Mouse (Mus musculus): ENCODE results near the gene Olfr1034. TPM values are rescaled to one million over a fixed set of nuclear protein-coding genes. Genes with fewer than 3 reads are reported as not detected.
"Not testable (repeated sequence)": the region's sequence is repeated elsewhere in the genome, so short reads cannot be mapped to it uniquely, and the experiment has no call there.

Olfr1034 gene
- polyA plus RNA-seq, 1 experiment from 2014 or later: 0.12 TPM

GRCm38 (mm10) chr2:86080478-86080877, 34.8 kb downstream of the Olfr1034 start:
- 89% methylated on average over 1 of the region's 1 CpGs for WGBS

GRCm38 (mm10) chr2:86087285-86087684, 41.6 kb downstream of the Olfr1034 start, which contains the start of gene Olfr1037:
Olfr1037 (minus strand) TSS chr2:86087385.
- WGBS: 85% methylated on average over 2 of the region's 2 CpGs
- ATAC-seq (ENCODE audit: insufficient number of reproducible peaks, insufficient read depth, low FRiP score, low read depth): no peak
- Histone ChIP-seq H3K27me3 (ENCODE audit: control insufficient read depth, insufficient read depth, low read length) (no peaks in the 10 kb centered on the region), H3K4me3 (ENCODE audit: control insufficient read depth in 1 of 2, insufficient read depth in 1 of 2, low read depth in 1 of 2, low read length in 2 of 2) (no peak within 1 kb of the TSS), H3K4me2 (ENCODE audit: low read length) (no peak within 1 kb of the TSS), H3K36me3 (ENCODE audit: control insufficient read depth, insufficient read depth, low read length) (no peaks in the 10 kb centered on the region), H3K9ac (ENCODE audit: low read length) (no peak within 1 kb of the TSS), H3K9me3 (ENCODE audit: control insufficient read depth, low read length) (no peaks in the 10 kb centered on the region), H3K27ac (replicated peaks in 1 of 2; ENCODE audit: control insufficient read depth in 1 of 2, insufficient read depth in 1 of 2, low read depth in 2 of 2, low read length in 2 of 2) (no peak within 1 kb of the TSS), H3K4me1 (ENCODE audit: control insufficient read depth in 2 of 2, insufficient read depth in 2 of 2, low read length in 2 of 2) (no peaks in the 10 kb centered on the region)

More at GRCm38 (mm10) chr2:86080478-86080877, 34.8 kb downstream of the Olfr1034 start:
- not testable (repeated sequence) for H3K4me1 ChIP-seq (ENCODE audit: control insufficient read depth in 2 of 2, insufficient read depth in 2 of 2, low read length in 2 of 2); H3K4me3 ChIP-seq (ENCODE audit: control insufficient read depth in 1 of 2, insufficient read depth in 1 of 2, low read depth in 1 of 2, low read length in 2 of 2); H3K27ac ChIP-seq (replicated peaks in 1 of 2; ENCODE audit: control insufficient read depth in 1 of 2, insufficient read depth in 1 of 2, low read depth in 2 of 2, low read length in 2 of 2); H3K4me2 ChIP-seq (ENCODE audit: low read length); H3K9me3 ChIP-seq (ENCODE audit: control insufficient read depth, low read length); ATAC-seq (ENCODE audit: insufficient number of reproducible peaks, insufficient read depth, low FRiP score, low read depth); H3K27me3 ChIP-seq (ENCODE audit: control insufficient read depth, insufficient read depth, low read length); H3K9ac ChIP-seq (ENCODE audit: low read length); H3K36me3 ChIP-seq (ENCODE audit: control insufficient read depth, insufficient read depth, low read length)

Other genes with a start within 250 kb of the Olfr1034 start
- not detected in 2 replicates for gene Olfr1016, start 243.3 kb upstream of the Olfr1034 start, polyA plus RNA-seq (2014; fragmentation: Nextera tagmentation; extraction: Ambion mirVana)
- not detected in 2 replicates for gene Olfr1018, start 227.4 kb upstream of the Olfr1034 start, polyA plus RNA-seq (2014; fragmentation: Nextera tagmentation; extraction: Ambion mirVana)
- gene Olfr1019, start 200.4 kb upstream of the Olfr1034 start, polyA plus RNA-seq (2014; fragmentation: Nextera tagmentation; extraction: Ambion mirVana): not detected in 2 replicates
- gene Olfr1020, start 198.8 kb upstream of the Olfr1034 start, polyA plus RNA-seq (2014; fragmentation: Nextera tagmentation; extraction: Ambion mirVana): not detected in 2 replicates
- not detected in 2 replicates for gene Olfr1022, start 177.3 kb upstream of the Olfr1034 start, polyA plus RNA-seq (2014; fragmentation: Nextera tagmentation; extraction: Ambion mirVana)
- not detected in 2 replicates for gene Olfr1023, start 160.2 kb upstream of the Olfr1034 start, polyA plus RNA-seq (2014; fragmentation: Nextera tagmentation; extraction: Ambion mirVana)
- gene Olfr1024, start 140.8 kb upstream of the Olfr1034 start, polyA plus RNA-seq (2014; fragmentation: Nextera tagmentation; extraction: Ambion mirVana): not detected in 2 replicates
- gene Olfr1025-ps1, start 130.7 kb upstream of the Olfr1034 start, polyA plus RNA-seq (2014; fragmentation: Nextera tagmentation; extraction: Ambion mirVana): not detected in 2 replicates
- not detected in 2 replicates for gene Olfr1026, start 124.3 kb upstream of the Olfr1034 start, polyA plus RNA-seq (2014; fragmentation: Nextera tagmentation; extraction: Ambion mirVana)
- gene Olfr1028, start 95.4 kb upstream of the Olfr1034 start, polyA plus RNA-seq (2014; fragmentation: Nextera tagmentation; extraction: Ambion mirVana): not detected in 2 replicates
- gene Olfr1029, start 72.0 kb upstream of the Olfr1034 start, polyA plus RNA-seq (2014; fragmentation: Nextera tagmentation; extraction: Ambion mirVana): not detected in 2 replicates
- gene Olfr1030, start 66.6 kb upstream of the Olfr1034 start, polyA plus RNA-seq (2014; fragmentation: Nextera tagmentation; extraction: Ambion mirVana): not detected in 2 replicates
- gene Olfr1031, start 55.6 kb upstream of the Olfr1034 start, polyA plus RNA-seq (2014; fragmentation: Nextera tagmentation; extraction: Ambion mirVana): not detected in 2 replicates
- gene Olfr1032, start 40.3 kb upstream of the Olfr1034 start, polyA plus RNA-seq (2014; fragmentation: Nextera tagmentation; extraction: Ambion mirVana): not detected in 2 replicates
- 2.7 and 3.9 TPM in 2 replicates for gene Olfr1033, start 25.2 kb upstream of the Olfr1034 start, polyA plus RNA-seq (2014; fragmentation: Nextera tagmentation; extraction: Ambion mirVana)
- not detected in 2 replicates for gene Olfr1036, start 28.1 kb downstream of the Olfr1034 start, polyA plus RNA-seq (2014; fragmentation: Nextera tagmentation; extraction: Ambion mirVana)
- gene Olfr1037, start 41.5 kb downstream of the Olfr1034 start, polyA plus RNA-seq (2014; fragmentation: Nextera tagmentation; extraction: Ambion mirVana): not detected in 2 replicates
- gene Olfr1039, start 90.1 kb downstream of the Olfr1034 start, polyA plus RNA-seq (2014; fragmentation: Nextera tagmentation; extraction: Ambion mirVana): not detected in 2 replicates
- gene Olfr1040, start 100.9 kb downstream of the Olfr1034 start, polyA plus RNA-seq (2014; fragmentation: Nextera tagmentation; extraction: Ambion mirVana): not detected in 2 replicates
- not detected in 2 replicates for gene Olfr1042, start 116.0 kb downstream of the Olfr1034 start, polyA plus RNA-seq (2014; fragmentation: Nextera tagmentation; extraction: Ambion mirVana)
- gene Olfr1043, start 121.7 kb downstream of the Olfr1034 start, polyA plus RNA-seq (2014; fragmentation: Nextera tagmentation; extraction: Ambion mirVana): not detected in 2 replicates
- not detected in 2 replicates for gene Olfr1044, start 132.0 kb downstream of the Olfr1034 start, polyA plus RNA-seq (2014; fragmentation: Nextera tagmentation; extraction: Ambion mirVana)
- gene Olfr52, start 139.8 kb downstream of the Olfr1034 start, polyA plus RNA-seq (2014; fragmentation: Nextera tagmentation; extraction: Ambion mirVana): not detected in 2 replicates
- gene Olfr1045, start 157.1 kb downstream of the Olfr1034 start, polyA plus RNA-seq (2014; fragmentation: Nextera tagmentation; extraction: Ambion mirVana): not detected in 2 replicates
- not detected in 2 replicates for gene Olfr1046, start 173.5 kb downstream of the Olfr1034 start, polyA plus RNA-seq (2014; fragmentation: Nextera tagmentation; extraction: Ambion mirVana)
- gene Olfr1047, start 185.5 kb downstream of the Olfr1034 start, polyA plus RNA-seq (2014; fragmentation: Nextera tagmentation; extraction: Ambion mirVana): not detected in 2 replicates
- gene Olfr1048, start 194.4 kb downstream of the Olfr1034 start, polyA plus RNA-seq (2014; fragmentation: Nextera tagmentation; extraction: Ambion mirVana): not detected in 2 replicates
- not detected in 2 replicates for gene Olfr1049, start 212.5 kb downstream of the Olfr1034 start, polyA plus RNA-seq (2014; fragmentation: Nextera tagmentation; extraction: Ambion mirVana)
- gene Olfr1051, start 233.2 kb downstream of the Olfr1034 start, polyA plus RNA-seq (2014; fragmentation: Nextera tagmentation; extraction: Ambion mirVana): not detected in 2 replicates
- gene Olfr1052, start 246.6 kb downstream of the Olfr1034 start, polyA plus RNA-seq (2014; fragmentation: Nextera tagmentation; extraction: Ambion mirVana): not detected in 2 replicates

All from heart, embryonic 14.5 days (tissue).